Mouse (Mus musculus): ENCODE measurements around the gene Dazap1. TPM values are rescaled to one million over a fixed set of nuclear protein-coding genes. Genes with fewer than 3 reads are reported as not detected.

Gene Dazap1
- total RNA-seq, 1 experiment from 2014 or later = 329 TPM

DNA sequence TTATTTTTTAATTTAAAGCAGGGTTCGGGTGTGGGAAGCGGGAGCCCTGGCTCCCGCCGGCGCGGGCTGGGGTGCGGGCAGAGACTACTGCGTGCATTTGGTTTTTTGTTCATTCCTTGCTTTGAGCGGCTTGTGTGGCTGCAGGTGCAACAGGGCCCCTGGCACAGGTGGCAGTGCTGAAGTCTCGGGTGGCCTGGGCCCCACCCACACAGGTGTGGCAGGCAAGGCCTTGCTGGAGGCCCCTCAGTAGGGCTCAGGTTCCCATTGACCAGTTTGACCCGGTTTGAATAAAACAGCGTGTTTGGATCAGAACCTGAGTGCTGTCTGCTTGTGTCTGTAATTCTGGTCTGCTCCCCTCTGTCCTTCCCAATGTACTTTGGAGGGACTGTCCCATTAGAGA lies 26.8 kb downstream of the Dazap1 start:
- no peak for ATAC-seq (replicated peaks in 1 of 2; ENCODE audit: insufficient read depth in 1 of 2, low FRiP score in 2 of 2, low TSS enrichment in 1 of 2, low read depth in 1 of 2, poor library complexity in 2 of 2, severe bottlenecking in 2 of 2)

GRCm38 (mm10) chr10:80288657-80289056 lies 27.4 kb downstream of the Dazap1 start:
- no peak for ATAC-seq (replicated peaks in 1 of 2; ENCODE audit: insufficient read depth in 1 of 2, low FRiP score in 2 of 2, low TSS enrichment in 1 of 2, low read depth in 1 of 2, poor library complexity in 2 of 2, severe bottlenecking in 2 of 2)

- peak; percentile 90 to 96 for ATAC-seq (replicated peaks in 1 of 2; ENCODE audit: insufficient read depth in 1 of 2, low FRiP score in 2 of 2, low TSS enrichment in 1 of 2, low read depth in 1 of 2, poor library complexity in 2 of 2, severe bottlenecking in 2 of 2)
These were observed 31.2 kb downstream of the Dazap1 start, which contains the start of gene Rps15 for GRCm38 (mm10) chr10:80292251-80293146. Gene Rps15, plus strand, starts transcription at chr10:80292453.

GRCm38 (mm10) chr10:80293325-80293724 lies 32.0 kb downstream of the Dazap1 start:
- ATAC-seq (replicated peaks in 1 of 2; ENCODE audit: insufficient read depth in 1 of 2, low FRiP score in 2 of 2, low TSS enrichment in 1 of 2, low read depth in 1 of 2, poor library complexity in 2 of 2, severe bottlenecking in 2 of 2) = no peak

DNA sequence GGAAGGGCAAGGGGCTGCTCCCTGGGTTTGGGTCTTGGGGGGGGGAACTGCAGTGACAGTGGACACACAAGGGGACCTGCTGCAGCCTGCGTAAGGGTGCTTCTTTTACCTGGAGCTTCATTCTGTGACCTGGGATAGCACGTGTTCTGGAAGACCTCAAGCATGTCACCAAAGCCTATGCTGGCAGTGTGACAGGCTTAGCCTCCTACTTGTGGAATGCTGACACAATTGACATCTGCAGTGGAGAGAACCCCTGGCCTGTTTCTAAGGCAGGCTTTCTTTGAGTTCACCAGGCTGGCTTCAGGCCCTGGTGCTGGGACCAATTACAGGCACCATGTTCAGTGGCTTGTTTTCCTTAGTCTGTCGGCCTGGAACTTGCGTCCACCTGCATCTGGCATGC lies 33.0 kb downstream of the Dazap1 start:
- ATAC-seq (replicated peaks in 1 of 2; ENCODE audit: insufficient read depth in 1 of 2, low FRiP score in 2 of 2, low TSS enrichment in 1 of 2, low read depth in 1 of 2, poor library complexity in 2 of 2, severe bottlenecking in 2 of 2) = no peak

GRCm38 (mm10) chr10:80294788-80295303 lies 33.6 kb downstream of the Dazap1 start:
- no peak for ATAC-seq (replicated peaks in 1 of 2; ENCODE audit: insufficient read depth in 1 of 2, low FRiP score in 2 of 2, low TSS enrichment in 1 of 2, low read depth in 1 of 2, poor library complexity in 2 of 2, severe bottlenecking in 2 of 2)

- ATAC-seq (replicated peaks in 1 of 2; ENCODE audit: insufficient read depth in 1 of 2, low FRiP score in 2 of 2, low TSS enrichment in 1 of 2, low read depth in 1 of 2, poor library complexity in 2 of 2, severe bottlenecking in 2 of 2) = peak; percentile 59 to 63
These were observed 34.5 kb downstream of the Dazap1 start, which contains the start of gene Apc2 for GRCm38 (mm10) chr10:80295618-80296425. Gene Apc2, plus strand, starts transcription at chr10:80295977.

DNA sequence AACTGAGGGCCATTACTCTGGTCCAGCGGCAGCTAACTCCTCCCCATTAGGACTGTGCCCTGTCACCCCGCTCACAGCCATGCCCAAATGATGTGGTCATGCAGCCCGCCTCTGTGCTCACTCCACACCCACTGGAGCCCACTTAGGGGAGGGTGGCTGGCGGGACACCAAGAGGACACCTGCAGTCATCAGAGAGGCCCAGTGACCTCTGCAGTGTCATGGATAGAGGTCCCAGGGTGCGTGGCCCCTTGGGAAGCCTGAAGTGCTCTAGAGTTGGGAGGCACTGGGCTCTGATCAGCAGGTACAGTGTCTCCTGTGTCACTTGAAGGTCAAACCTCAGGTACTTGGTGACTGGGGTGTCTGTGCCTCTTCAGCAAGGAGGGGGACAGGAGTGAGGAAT lies 35.5 kb downstream of the Dazap1 start:
- no peak for ATAC-seq (replicated peaks in 1 of 2; ENCODE audit: insufficient read depth in 1 of 2, low FRiP score in 2 of 2, low TSS enrichment in 1 of 2, low read depth in 1 of 2, poor library complexity in 2 of 2, severe bottlenecking in 2 of 2)

- ATAC-seq (replicated peaks in 1 of 2; ENCODE audit: insufficient read depth in 1 of 2, low FRiP score in 2 of 2, low TSS enrichment in 1 of 2, low read depth in 1 of 2, poor library complexity in 2 of 2, severe bottlenecking in 2 of 2) = no peak
These were observed 36.3 kb downstream of the Dazap1 start for GRCm38 (mm10) chr10:80297526-80298133.

GRCm38 (mm10) chr10:80298571-80299281 lies 37.4 kb downstream of the Dazap1 start:
- ATAC-seq (replicated peaks in 1 of 2; ENCODE audit: insufficient read depth in 1 of 2, low FRiP score in 2 of 2, low TSS enrichment in 1 of 2, low read depth in 1 of 2, poor library complexity in 2 of 2, severe bottlenecking in 2 of 2) = no peak

DNA sequence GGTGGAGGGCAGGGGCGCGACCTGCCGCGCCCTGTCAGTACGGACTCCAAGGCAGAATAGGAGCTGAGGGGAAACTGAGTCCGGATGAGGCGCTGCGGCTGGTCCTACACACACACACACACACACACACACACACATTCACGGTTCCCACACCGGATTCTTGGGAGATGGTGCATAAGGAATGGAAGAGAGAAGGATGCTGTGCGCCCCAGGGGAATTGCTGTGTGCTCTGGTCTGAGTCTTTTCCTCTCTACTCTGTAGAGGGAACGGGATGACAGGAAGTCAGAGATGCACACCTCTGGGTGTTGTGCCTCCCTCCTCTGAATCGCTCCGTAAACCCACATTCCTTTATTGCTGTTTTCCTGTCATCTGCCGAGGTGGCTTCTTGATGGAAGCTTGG lies 38.0 kb downstream of the Dazap1 start:
- ATAC-seq (replicated peaks in 1 of 2; ENCODE audit: insufficient read depth in 1 of 2, low FRiP score in 2 of 2, low TSS enrichment in 1 of 2, low read depth in 1 of 2, poor library complexity in 2 of 2, severe bottlenecking in 2 of 2) = no peak

- no peak for ATAC-seq (replicated peaks in 1 of 2; ENCODE audit: insufficient read depth in 1 of 2, low FRiP score in 2 of 2, low TSS enrichment in 1 of 2, low read depth in 1 of 2, poor library complexity in 2 of 2, severe bottlenecking in 2 of 2)
These were observed 38.5 kb downstream of the Dazap1 start for GRCm38 (mm10) chr10:80299824-80300223.

DNA sequence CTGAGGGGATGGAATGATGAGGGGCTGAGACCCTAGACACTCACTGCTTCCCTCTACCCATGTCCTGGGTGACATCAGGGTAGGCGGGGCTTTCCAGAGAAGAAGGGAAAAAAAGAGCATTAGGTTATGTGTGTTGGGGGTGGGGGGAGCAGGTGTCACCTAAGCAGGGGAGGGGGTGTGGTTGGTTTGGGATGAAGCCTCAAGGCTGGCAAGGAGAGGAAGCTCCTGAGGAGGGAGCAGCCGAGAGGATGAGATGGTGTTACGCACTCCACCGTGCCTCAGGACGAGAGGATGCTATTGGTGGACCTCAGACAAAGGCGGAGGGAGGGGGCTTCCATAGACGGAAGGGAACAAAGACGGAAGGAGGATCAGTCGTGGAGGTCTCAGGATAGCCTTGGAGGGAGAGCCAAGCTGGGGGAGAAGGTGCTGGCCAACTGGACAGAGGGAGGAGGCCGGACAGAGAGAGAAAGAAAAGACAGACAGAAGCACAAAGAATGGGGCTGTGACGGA lies 39.4 kb downstream of the Dazap1 start:
- ATAC-seq (replicated peaks in 1 of 2; ENCODE audit: insufficient read depth in 1 of 2, low FRiP score in 2 of 2, low TSS enrichment in 1 of 2, low read depth in 1 of 2, poor library complexity in 2 of 2, severe bottlenecking in 2 of 2) = no peak

- ATAC-seq (replicated peaks in 1 of 2; ENCODE audit: insufficient read depth in 1 of 2, low FRiP score in 2 of 2, low TSS enrichment in 1 of 2, low read depth in 1 of 2, poor library complexity in 2 of 2, severe bottlenecking in 2 of 2) = no peak
These were observed 40.2 kb downstream of the Dazap1 start for GRCm38 (mm10) chr10:80301256-80302081.

DNA sequence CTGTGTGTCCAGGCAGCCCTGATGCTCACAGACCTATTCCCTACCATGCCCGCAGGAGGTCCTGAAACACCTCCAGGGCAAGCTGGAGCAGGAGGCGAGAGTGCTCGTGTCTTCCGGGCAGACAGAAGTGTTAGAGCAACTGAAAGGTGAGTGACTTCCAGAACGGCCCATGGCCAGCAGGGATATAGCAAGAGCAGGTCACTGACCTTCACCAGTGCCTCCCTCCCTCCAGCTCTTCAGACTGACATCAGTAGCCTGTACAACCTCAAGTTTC lies 40.7 kb downstream of the Dazap1 start:
- no peak for ATAC-seq (replicated peaks in 1 of 2; ENCODE audit: insufficient read depth in 1 of 2, low FRiP score in 2 of 2, low TSS enrichment in 1 of 2, low read depth in 1 of 2, poor library complexity in 2 of 2, severe bottlenecking in 2 of 2)

DNA sequence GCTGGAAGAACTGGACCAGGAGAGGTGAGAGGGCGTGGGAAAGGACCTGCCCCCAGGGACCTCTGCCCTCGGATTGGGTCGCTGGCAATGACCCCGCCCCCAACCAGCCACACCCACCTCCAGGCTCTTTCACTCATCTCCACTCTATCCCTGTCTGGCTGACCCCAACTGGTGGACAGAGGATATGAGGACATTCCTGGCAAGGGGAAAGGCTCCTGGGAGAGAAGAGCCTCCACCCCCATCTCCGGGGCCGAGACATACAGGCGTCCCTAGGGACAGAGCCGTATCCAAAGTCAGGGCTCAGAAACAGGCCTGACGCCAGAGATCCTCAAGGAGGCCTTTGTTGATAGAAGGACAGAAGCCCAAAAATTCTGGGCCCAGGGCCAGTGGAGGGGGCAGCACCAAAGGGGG lies 41.2 kb downstream of the Dazap1 start:
- no peak for ATAC-seq (replicated peaks in 1 of 2; ENCODE audit: insufficient read depth in 1 of 2, low FRiP score in 2 of 2, low TSS enrichment in 1 of 2, low read depth in 1 of 2, poor library complexity in 2 of 2, severe bottlenecking in 2 of 2)

Measured in hematopoietic stem cell, adult 5-6 weeks (primary cell).